Mouse (Mus musculus) forebrain, postnatal 0 days (tissue): ENCODE results near the gene N4bp3. TPM values are rescaled to one million over a fixed set of nuclear protein-coding genes. Genes with fewer than 3 reads are reported as not detected.

Experiments used
- ATAC-seq: fragments of 200-750 bp; cut with Nextera tagmentation; 2 replicates; pipeline ENCODE4 v1.8.0; 2017; ENCODE audit warnings: mild to moderate bottlenecking, moderate library complexity
- DNase-seq: peaks from one replicate; pipeline ENCODE4 v3.0.0-alpha.2; 2015
- H3K27ac ChIP-seq: fragments of 300-500 bp; sonication (generic); 2 replicates; pipeline ENCODE4 v1.5.1; 2014; ENCODE audit warnings: low read depth, mild to moderate bottlenecking, antibody characterized with exemption, low read length, moderate library complexity, mixed read lengths
- H3K27me3 ChIP-seq: fragments of 300-500 bp; sonication (generic); 2 replicates; pipeline ENCODE4 v1.6.1; 2014; ENCODE audit warnings: mild to moderate bottlenecking, low read length, mixed read lengths; ENCODE audit not compliant: insufficient read depth
- H3K36me3 ChIP-seq: fragments of 300-500 bp; sonication (generic); 2 replicates; pipeline ENCODE4 v1.6.1; 2014; ENCODE audit warnings: mild to moderate bottlenecking, moderate library complexity; ENCODE audit not compliant: insufficient read depth
- H3K4me1 ChIP-seq: fragments of 300-500 bp; sonication (generic); 2 replicates; pipeline ENCODE4 v1.6.1; 2014; ENCODE audit warnings: antibody characterized with exemption; ENCODE audit not compliant: insufficient read depth
- H3K4me2 ChIP-seq: fragments of 300-500 bp; sonication (generic); 2 replicates; pipeline ENCODE4 v1.6.1; 2014; ENCODE audit warnings: low read depth, mild to moderate bottlenecking, moderate library complexity
- H3K4me3 ChIP-seq: fragments of 300-500 bp; sonication (generic); 2 replicates; pipeline ENCODE4 v1.5.1; 2014; ENCODE audit warnings: low read depth, low read length, mixed read lengths
- H3K9ac ChIP-seq: fragments of 300-500 bp; sonication (generic); 2 replicates; pipeline ENCODE4 v1.6.1; 2014; ENCODE audit warnings: mild to moderate bottlenecking
- H3K9me3 ChIP-seq: fragments of 300-500 bp; sonication (generic); 2 replicates; pipeline ENCODE4 v1.6.1; 2016; ENCODE audit warnings: low read length
- CTCF ChIP-seq: sonication (generic); IDR thresholded peaks from 2 replicates; pipeline ENCODE4 v1.5.1; 2016; ENCODE audit warnings: antibody characterized with exemption, control low read depth, low read depth
- WGBS: fragments of 180-500 bp; shearing (Covaris S2); extraction: QIAGEN DNeasy Blood & Tissue Kit; methylation state at CpG from one replicate; pipeline ENCODE4 v1.1.7; 2014; 5-methylcytosine and 5-hydroxymethylcytosine counted together
- polyA plus RNA-seq: library from polyadenylated mRNA; unstranded; fragments of >200 nt; fragmentation: Nextera tagmentation; extraction: Ambion mirVana; gene quantifications from 2 replicates; pipeline ENCODE4 v1.2.1, GENCODE M21; 2015
- total RNA-seq: library from RNA; depleted of rRNA; stranded (reverse); fragments of >200 nt; gene quantifications from 2 replicates; pipeline ENCODE4 v1.2.3, GENCODE M21; 2014

N4bp3 gene
- total and polyA plus RNA-seq, 2 experiments from 2014 or later: 17.9 to 23.4 TPM

- no peak for DNase-seq
- H3K4me1 ChIP-seq: no peaks in the 10 kb centered on the region
- H3K27ac ChIP-seq: no peak overlapping the region
- no peak overlapping the region for H3K4me3 ChIP-seq
- no peaks in the 10 kb centered on the region for H3K27me3 ChIP-seq
- no peak overlapping the region for H3K4me2 ChIP-seq
- H3K36me3 ChIP-seq: no peaks in the 10 kb centered on the region
- WGBS: 70% methylated on average over 7 of the region's 7 CpGs
- no peaks in the 10 kb centered on the region for H3K9me3 ChIP-seq
- no peak for ATAC-seq
- no peak for TF ChIP-seq CTCF
- no peak overlapping the region for H3K9ac ChIP-seq
Measured at GRCm38 (mm10) chr11:51662632-51663031, 12.0 kb upstream of the N4bp3 start.

GRCm38 (mm10) chr11:51661867-51662365 lies 11.3 kb upstream of the N4bp3 start:
- TF ChIP-seq CTCF: no peak
- WGBS: 80% methylated on average over 16 of the region's 16 CpGs
- H3K9me3 ChIP-seq: no peaks in the 10 kb centered on the region
- no peaks in the 10 kb centered on the region for H3K27me3 ChIP-seq
- DNase-seq (no peak), ATAC-seq (no peak)
- no peak overlapping the region for H3K27ac ChIP-seq
- no peaks in the 10 kb centered on the region for H3K4me1 ChIP-seq
- H3K4me3 ChIP-seq: no peak overlapping the region
- no peaks in the 10 kb centered on the region for H3K36me3 ChIP-seq
- no peak overlapping the region for H3K9ac ChIP-seq
- no peak overlapping the region for H3K4me2 ChIP-seq

- no peaks in the 10 kb centered on the region for H3K27me3 ChIP-seq
- no peak overlapping the region for H3K9ac ChIP-seq
- no peaks in the 10 kb centered on the region for H3K4me1 ChIP-seq
- no peak for TF ChIP-seq CTCF
- WGBS: 72% methylated on average over 6 of the region's 6 CpGs
- no peak overlapping the region for H3K4me3 ChIP-seq
- ATAC-seq (no peak), DNase-seq (no peak)
- no peaks in the 10 kb centered on the region for H3K9me3 ChIP-seq
- H3K36me3 ChIP-seq: no peaks in the 10 kb centered on the region
- no peak overlapping the region for H3K4me2 ChIP-seq
- H3K27ac ChIP-seq: no peak overlapping the region
Measured at GRCm38 (mm10) chr11:51658705-51659104, 8.1 kb upstream of the N4bp3 start.

GRCm38 (mm10) chr11:51658291-51658690 lies 7.6 kb upstream of the N4bp3 start:
- no peaks in the 10 kb centered on the region for H3K27me3 ChIP-seq
- no peak overlapping the region for H3K4me3 ChIP-seq
- H3K36me3 ChIP-seq: no peaks in the 10 kb centered on the region
- no peak for DNase-seq
- no peak for TF ChIP-seq CTCF
- ATAC-seq: no peak
- WGBS: 70% methylated on average over 7 of the region's 7 CpGs
- H3K4me2 ChIP-seq: no peak overlapping the region
- no peak overlapping the region for H3K27ac ChIP-seq
- no peaks in the 10 kb centered on the region for H3K4me1 ChIP-seq
- no peak overlapping the region for H3K9ac ChIP-seq
- no peaks in the 10 kb centered on the region for H3K9me3 ChIP-seq

GRCm38 (mm10) chr11:51656798-51657521 lies 6.3 kb upstream of the N4bp3 start:
- no peak for TF ChIP-seq CTCF
- no peak for ATAC-seq
- 85% methylated on average over 10 of the region's 10 CpGs for WGBS
- no peak overlapping the region for H3K4me2 ChIP-seq
- no peak overlapping the region for H3K27ac ChIP-seq
- no peaks in the 10 kb centered on the region for H3K4me1 ChIP-seq
- no peak overlapping the region for H3K4me3 ChIP-seq
- no peaks in the 10 kb centered on the region for H3K36me3 ChIP-seq
- no peaks in the 10 kb centered on the region for H3K27me3 ChIP-seq
- H3K9me3 ChIP-seq: no peaks in the 10 kb centered on the region
- no peak for DNase-seq
- H3K9ac ChIP-seq: no peak overlapping the region

- ATAC-seq (no peak), DNase-seq (no peak)
- H3K9me3 ChIP-seq: no peaks in the 10 kb centered on the region
- no peaks in the 10 kb centered on the region for H3K36me3 ChIP-seq
- H3K9ac ChIP-seq: no peak overlapping the region
- H3K27me3 ChIP-seq: no peaks in the 10 kb centered on the region
- no peak for TF ChIP-seq CTCF
- no peaks in the 10 kb centered on the region for H3K4me1 ChIP-seq
- H3K27ac ChIP-seq: no peak overlapping the region
- no peak overlapping the region for H3K4me2 ChIP-seq
- 91% methylated on average over 3 of the region's 3 CpGs for WGBS
- H3K4me3 ChIP-seq: no peak overlapping the region
Measured at GRCm38 (mm10) chr11:51654891-51655290, 4.2 kb upstream of the N4bp3 start.

GRCm38 (mm10) chr11:51653736-51654135 lies 3.1 kb upstream of the N4bp3 start:
- 89% methylated on average over 6 of the region's 6 CpGs for WGBS
- no peaks in the 10 kb centered on the region for H3K36me3 ChIP-seq
- H3K9ac ChIP-seq: no peak overlapping the region
- no peak overlapping the region for H3K27ac ChIP-seq
- no peaks in the 10 kb centered on the region for H3K9me3 ChIP-seq
- no peak for TF ChIP-seq CTCF
- H3K4me1 ChIP-seq: no peaks in the 10 kb centered on the region
- no peak overlapping the region for H3K4me2 ChIP-seq
- no peak for DNase-seq
- H3K4me3 ChIP-seq: no peak overlapping the region
- ATAC-seq: no peak
- no peaks in the 10 kb centered on the region for H3K27me3 ChIP-seq
